Mouse (Mus musculus): ENCODE data around the gene Kmt2e. TPM values are rescaled to one million over a fixed set of nuclear protein-coding genes. Genes with fewer than 3 reads are reported as not detected.

The Kmt2e gene
- polyA plus RNA-seq, 1 experiment = 315 TPM

GRCm38 (mm10) chr5:23405666-23406404, 28.4 kb upstream of the Kmt2e start:
- TF ChIP-seq CTCF (IDR thresholded peaks at IDR 0.05; ENCODE audit: insufficient read depth, low read depth, low read length) (no peak), POLR2A (IDR thresholded peaks at IDR 0.05; ENCODE audit: insufficient read depth, low read depth, low read length) (no peak)
- H3K4me3 ChIP-seq (ENCODE audit: insufficient read depth, low read depth, low read length) = no peak overlapping the region
- no peak overlapping the region for H3K27ac ChIP-seq (ENCODE audit: insufficient read depth, low read depth, low read length)
- H3K4me1 ChIP-seq (ENCODE audit: control insufficient read depth, insufficient read depth, low read length) = peaks cover 11% of the 10 kb centered on the region
- 91% methylated on average over 12 of the region's 12 CpGs for WGBS

GRCm38 (mm10) chr5:23406405-23406745, 27.9 kb upstream of the Kmt2e start:
- WGBS = 64% methylated on average over 4 of the region's 4 CpGs
- TF ChIP-seq CTCF (IDR thresholded peaks at IDR 0.05; ENCODE audit: insufficient read depth, low read depth, low read length) = no peak
- no peak for TF ChIP-seq POLR2A (IDR thresholded peaks at IDR 0.05; ENCODE audit: insufficient read depth, low read depth, low read length)
- H3K4me1 ChIP-seq (ENCODE audit: control insufficient read depth, insufficient read depth, low read length) = peaks cover 8% of the 10 kb centered on the region
- no peak overlapping the region for H3K4me3 ChIP-seq (ENCODE audit: insufficient read depth, low read depth, low read length)
- no peak overlapping the region for H3K27ac ChIP-seq (ENCODE audit: insufficient read depth, low read depth, low read length)

DNA sequence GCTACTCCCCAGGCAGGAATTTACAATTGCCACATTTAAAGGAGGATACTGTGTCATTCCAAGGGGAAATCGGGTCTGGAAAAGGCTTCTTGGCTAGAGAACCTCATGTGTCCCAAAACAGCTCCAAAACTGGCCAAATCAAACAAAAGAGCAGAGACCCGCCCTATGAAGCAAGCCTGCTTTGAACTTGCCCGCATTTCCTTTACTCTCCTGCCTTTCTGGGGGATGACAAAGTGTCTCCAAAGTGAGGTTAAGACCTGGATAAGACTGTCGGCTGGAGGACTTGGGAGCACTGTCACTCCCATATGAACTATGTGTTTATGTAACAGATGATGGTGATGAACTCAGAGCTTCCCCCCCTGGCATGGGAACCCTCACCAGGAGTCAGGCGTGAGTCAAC, 26.1 kb upstream of the Kmt2e start:
- TF ChIP-seq CTCF (IDR thresholded peaks at IDR 0.05; ENCODE audit: insufficient read depth, low read depth, low read length) = no peak
- no peak for TF ChIP-seq POLR2A (IDR thresholded peaks at IDR 0.05; ENCODE audit: insufficient read depth, low read depth, low read length)
- Histone ChIP-seq H3K4me3 (ENCODE audit: insufficient read depth, low read depth, low read length) (no peak overlapping the region), H3K27ac (ENCODE audit: insufficient read depth, low read depth, low read length) (no peak overlapping the region), H3K4me1 (ENCODE audit: control insufficient read depth, insufficient read depth, low read length) (peaks cover 11% of the 10 kb centered on the region)
- WGBS = 45% methylated on average over 5 of the region's 5 CpGs

DNA sequence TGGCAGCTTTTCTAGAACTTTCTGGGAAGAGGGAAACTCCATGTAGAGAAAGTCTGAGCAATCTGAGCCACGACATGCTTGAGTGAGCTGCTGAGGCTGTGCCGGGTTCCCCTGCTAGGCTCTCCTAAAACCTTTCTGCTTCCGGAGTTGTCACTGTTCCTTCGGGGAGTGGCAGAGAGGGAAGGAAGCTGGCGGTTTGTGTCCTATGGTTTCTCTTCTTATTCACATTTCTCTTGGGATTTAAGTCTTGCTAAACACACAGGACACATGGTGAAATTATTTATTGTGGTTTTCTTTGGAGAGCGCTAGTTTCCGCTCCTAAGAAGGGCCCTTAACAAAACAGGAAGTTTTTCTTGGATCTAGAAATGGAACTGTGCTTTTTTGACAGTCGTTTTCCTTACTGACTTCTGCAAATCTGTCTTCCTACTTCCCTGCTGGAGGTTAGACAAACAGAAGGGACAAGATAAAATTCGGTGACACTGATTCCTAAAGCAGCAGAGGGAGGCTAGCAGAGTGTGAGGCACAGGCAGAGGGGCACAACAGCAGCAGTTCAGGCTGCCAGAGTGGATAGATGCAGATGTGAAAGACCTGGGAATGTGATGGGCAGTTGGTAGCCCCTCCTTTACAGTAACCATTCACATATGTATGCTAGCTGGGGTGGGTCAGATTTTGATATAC, 24.1 kb upstream of the Kmt2e start:
- Histone ChIP-seq H3K4me3 (ENCODE audit: insufficient read depth, low read depth, low read length) (no peak overlapping the region), H3K4me1 (ENCODE audit: control insufficient read depth, insufficient read depth, low read length) (peaks cover 13% of the 10 kb centered on the region), H3K27ac (ENCODE audit: insufficient read depth, low read depth, low read length) (no peak overlapping the region)
- TF ChIP-seq POLR2A (IDR thresholded peaks at IDR 0.05; ENCODE audit: insufficient read depth, low read depth, low read length) = no peak
- no peak for TF ChIP-seq CTCF (IDR thresholded peaks at IDR 0.05; ENCODE audit: insufficient read depth, low read depth, low read length)
- WGBS = 62% methylated on average over 9 of the region's 9 CpGs

DNA sequence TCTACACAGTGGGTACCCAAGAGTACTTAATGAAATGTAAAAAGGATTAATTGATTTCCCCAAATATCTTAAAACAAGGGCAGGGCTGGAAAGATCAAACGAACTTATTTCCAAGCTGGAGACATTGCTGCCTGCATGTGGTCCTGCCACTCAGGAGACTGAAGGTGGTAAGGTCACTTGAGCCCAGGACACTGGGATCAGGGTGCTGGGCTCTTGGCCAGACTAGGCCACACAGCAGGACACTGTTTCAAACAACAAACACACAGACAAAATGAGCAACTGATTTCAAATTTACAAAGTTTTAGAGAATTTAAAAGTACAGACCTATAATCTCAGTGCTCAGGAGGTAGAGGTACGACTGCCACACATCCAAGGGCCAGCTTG, 23.5 kb upstream of the Kmt2e start:
- no peak for TF ChIP-seq CTCF (IDR thresholded peaks at IDR 0.05; ENCODE audit: insufficient read depth, low read depth, low read length)
- TF ChIP-seq POLR2A (IDR thresholded peaks at IDR 0.05; ENCODE audit: insufficient read depth, low read depth, low read length) = no peak
- no peak overlapping the region for H3K4me3 ChIP-seq (ENCODE audit: insufficient read depth, low read depth, low read length)
- peaks cover 14% of the 10 kb centered on the region for H3K4me1 ChIP-seq (ENCODE audit: control insufficient read depth, insufficient read depth, low read length)
- no peak overlapping the region for H3K27ac ChIP-seq (ENCODE audit: insufficient read depth, low read depth, low read length)
- 58% methylated on average over 2 of the region's 2 CpGs for WGBS

- TF ChIP-seq POLR2A (IDR thresholded peaks at IDR 0.05; ENCODE audit: insufficient read depth, low read depth, low read length) (no peak), CTCF (IDR thresholded peaks at IDR 0.05; ENCODE audit: insufficient read depth, low read depth, low read length) (no peak)
- no peak overlapping the region for H3K27ac ChIP-seq (ENCODE audit: insufficient read depth, low read depth, low read length)
- 60% methylated on average over 10 of the region's 10 CpGs for WGBS
- H3K4me3 ChIP-seq (ENCODE audit: insufficient read depth, low read depth, low read length) = no peak overlapping the region
- peaks cover 16% of the 10 kb centered on the region for H3K4me1 ChIP-seq (ENCODE audit: control insufficient read depth, insufficient read depth, low read length)
Observed at GRCm38 (mm10) chr5:23411640-23412039, 22.6 kb upstream of the Kmt2e start.

- Histone ChIP-seq H3K4me1 (ENCODE audit: control insufficient read depth, insufficient read depth, low read length) (peaks cover 16% of the 10 kb centered on the region), H3K4me3 (ENCODE audit: insufficient read depth, low read depth, low read length) (no peak overlapping the region), H3K27ac (ENCODE audit: insufficient read depth, low read depth, low read length) (no peak overlapping the region)
- WGBS = 70% methylated on average over 5 of the region's 5 CpGs
- TF ChIP-seq CTCF (IDR thresholded peaks at IDR 0.05; ENCODE audit: insufficient read depth, low read depth, low read length) (no peak), POLR2A (IDR thresholded peaks at IDR 0.05; ENCODE audit: insufficient read depth, low read depth, low read length) (no peak)
Observed at GRCm38 (mm10) chr5:23412247-23412948, 21.8 kb upstream of the Kmt2e start.

DNA sequence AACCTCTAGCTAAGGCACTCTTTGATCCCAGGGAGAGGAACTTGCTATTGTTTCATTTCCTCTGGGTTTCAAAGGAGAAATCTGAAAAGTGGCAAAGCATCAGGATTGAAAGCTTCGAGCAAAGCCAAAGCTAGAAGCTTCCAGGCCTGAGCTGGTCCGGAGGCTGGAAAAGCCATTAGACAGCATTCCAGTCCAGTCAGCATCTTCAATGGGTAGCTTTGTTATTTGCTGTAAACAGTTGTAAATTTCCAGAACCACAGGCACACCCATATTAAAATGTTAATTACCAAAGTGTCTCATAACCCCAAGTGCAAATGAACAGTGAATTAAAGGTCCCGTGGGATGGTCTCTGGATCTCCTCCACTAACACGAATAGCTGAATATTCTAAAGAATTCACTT, 21.2 kb upstream of the Kmt2e start:
- Histone ChIP-seq H3K4me3 (ENCODE audit: insufficient read depth, low read depth, low read length) (no peak overlapping the region), H3K4me1 (ENCODE audit: control insufficient read depth, insufficient read depth, low read length) (peaks cover 16% of the 10 kb centered on the region), H3K27ac (ENCODE audit: insufficient read depth, low read depth, low read length) (0 out of 2 replicates have a peak overlapping the region, but pooled peaks have one; percentile 48)
- no peak for TF ChIP-seq POLR2A (IDR thresholded peaks at IDR 0.05; ENCODE audit: insufficient read depth, low read depth, low read length)
- TF ChIP-seq CTCF (IDR thresholded peaks at IDR 0.05; ENCODE audit: insufficient read depth, low read depth, low read length) = no peak
- 25% methylated on average over 4 of the region's 4 CpGs for WGBS

Data from olfactory bulb, adult 2 months (tissue).